ENCODE assay signal across 8 mouse cellular contexts in the genomic region with DNA sequence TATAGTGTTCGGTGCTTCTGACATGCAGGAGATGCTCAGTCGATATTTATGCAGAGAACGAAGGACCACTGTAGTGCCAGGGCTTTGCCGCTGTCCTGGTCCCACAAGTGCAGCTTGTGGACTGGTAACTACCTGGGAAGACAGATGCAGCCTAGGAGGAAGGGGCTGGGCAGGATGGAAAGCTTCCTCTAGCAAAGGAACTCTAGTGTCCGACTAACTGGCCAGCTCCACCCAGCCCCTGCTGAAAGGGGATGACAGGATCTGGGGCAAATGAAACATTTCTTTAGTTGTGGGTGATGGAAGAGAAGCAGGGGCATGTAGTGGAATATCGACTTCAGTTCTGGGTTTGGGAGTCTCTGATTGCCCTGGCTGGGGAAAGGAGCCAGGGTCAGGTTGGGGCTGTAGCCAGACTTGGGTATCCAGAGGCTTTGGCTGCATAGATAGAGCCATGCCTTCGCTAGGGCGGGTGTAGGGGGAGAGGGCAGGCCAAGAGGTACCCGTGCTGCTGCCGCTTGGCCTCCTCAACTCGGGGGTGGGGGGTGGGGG. TPM values are rescaled to one million over a fixed set of nuclear protein-coding genes. Genes with fewer than 3 reads are reported as not detected.
A peak's percentile ranks its signal among the peaks of the same experiment; 100 is the strongest.
DNase-seq lines count a peak whose midpoint lies in the region; ATAC-seq and TF ChIP-seq lines count a peak whose summit lies in the region.

No protein-coding gene starts in this region.

- 26% methylated on average over 11 of the region's 11 CpGs for WGBS in liver, embryonic 11.5 days
- 27% methylated on average over 11 of the region's 11 CpGs for WGBS in forebrain, embryonic 11.5 days
- WGBS in limb, embryonic 14.5 days, result 32% methylated on average over 10 of the region's 11 CpGs
- 29% methylated on average over 10 of the region's 11 CpGs for WGBS in stomach, embryonic 15.5 days

- H3K36me3 ChIP-seq in liver, embryonic 11.5 days (ENCODE audit: control insufficient read depth, insufficient read depth, low read length), result no peaks in the 10 kb centered on the region
- no peaks in the 10 kb centered on the region for H3K36me3 ChIP-seq in forebrain, embryonic 11.5 days (ENCODE audit: control insufficient read depth, insufficient read depth, low read length)
- no peaks in the 10 kb centered on the region for H3K36me3 ChIP-seq in limb, embryonic 14.5 days (ENCODE audit: control insufficient read depth, insufficient read depth, low read length)
- no peaks in the 10 kb centered on the region for H3K36me3 ChIP-seq in stomach, embryonic 15.5 days

- H3K9ac ChIP-seq in liver, embryonic 11.5 days (ENCODE audit: low read depth, low read length), result no peak overlapping the region
- peak overlapping the region; percentile 76; the same call in 1 of the 2 replicates for H3K9ac ChIP-seq in forebrain, embryonic 11.5 days (ENCODE audit: low read length)
- H3K9ac ChIP-seq in limb, embryonic 14.5 days (ENCODE audit: low read depth, low read length, severe bottlenecking), result peak overlapping the region; percentile 67; the same call in 1 of the 2 replicates
- H3K9ac ChIP-seq in stomach, embryonic 15.5 days, result no peak overlapping the region

- peak overlapping the region; percentile 58 for H3K4me3 ChIP-seq in liver, embryonic 11.5 days (ENCODE audit: low read depth, low read length)
- peak overlapping the region; percentile 73 for H3K4me3 ChIP-seq in forebrain, embryonic 11.5 days (ENCODE audit: low read depth, low read length)
- H3K4me3 ChIP-seq in limb, embryonic 14.5 days (replicated peaks; ENCODE audit: low read length), result peak overlapping the region; percentile 68
- H3K4me3 ChIP-seq in stomach, embryonic 15.5 days (replicated peaks), result peak overlapping the region; percentile 62

- no peak for DNase-seq in liver, embryonic 11.5 days (ENCODE audit: low spot score)
- DNase-seq in liver, result no peak
- DNase-seq in forebrain, embryonic 11.5 days (ENCODE audit: low spot score), result no peak
- DNase-seq in limb, embryonic 14.5 days (ENCODE audit: low spot score), result no peak
- DNase-seq in ovary, postnatal 10 days (ENCODE audit: low spot score), result no peak
- DNase-seq in adrenal gland, postnatal 4 days (ENCODE audit: low spot score in 2 of 2), result no peak

- peak overlapping the region; percentile 87 for H3K4me2 ChIP-seq in liver, embryonic 11.5 days
- peak overlapping the region; percentile 96 for H3K4me2 ChIP-seq in forebrain, embryonic 11.5 days (ENCODE audit: low read depth, low read length, severe bottlenecking)
- H3K4me2 ChIP-seq in limb, embryonic 14.5 days (replicated peaks; ENCODE audit: low read depth, low read length, severe bottlenecking), result peak overlapping the region; percentile 98
- peak overlapping the region; percentile 96 for H3K4me2 ChIP-seq in stomach, embryonic 15.5 days

- H3K4me1 ChIP-seq in liver, embryonic 11.5 days (replicated peaks; ENCODE audit: control insufficient read depth, insufficient read depth, low read length), result peaks cover 6% of the 10 kb centered on the region
- H3K4me1 ChIP-seq in forebrain, embryonic 11.5 days (replicated peaks; ENCODE audit: control insufficient read depth, insufficient read depth, low read length), result peaks cover 13% of the 10 kb centered on the region
- peaks cover 12% of the 10 kb centered on the region; the same call in 1 of the 2 replicates for H3K4me1 ChIP-seq in limb, embryonic 14.5 days (ENCODE audit: control insufficient read depth, insufficient read depth, low read length)
- peaks cover 7% of the 10 kb centered on the region for H3K4me1 ChIP-seq in stomach, embryonic 15.5 days

- H3K27ac ChIP-seq in liver, embryonic 11.5 days (ENCODE audit: low read depth, low read length), result no peak overlapping the region
- no peak overlapping the region for H3K27ac ChIP-seq in forebrain, embryonic 11.5 days (ENCODE audit: low read depth, low read length)
- H3K27ac ChIP-seq in limb, embryonic 14.5 days (replicated peaks; ENCODE audit: low read depth, low read length), result no peak overlapping the region
- H3K27ac ChIP-seq in stomach, embryonic 15.5 days, result no peak overlapping the region

- H3K27me3 ChIP-seq in liver, embryonic 11.5 days (replicated peaks; ENCODE audit: control insufficient read depth, insufficient read depth, low read length), result peaks cover 57% of the 10 kb centered on the region
- H3K27me3 ChIP-seq in forebrain, embryonic 11.5 days (ENCODE audit: control insufficient read depth, insufficient read depth, low read length), result no peaks in the 10 kb centered on the region; the same call in 1 of the 2 replicates
- peaks cover 16% of the 10 kb centered on the region; the same call in 1 of the 2 replicates for H3K27me3 ChIP-seq in limb, embryonic 14.5 days (ENCODE audit: control insufficient read depth, insufficient read depth, low read length)
- peaks cover 26% of the 10 kb centered on the region for H3K27me3 ChIP-seq in stomach, embryonic 15.5 days (replicated peaks)

- no peak for TF ChIP-seq POLR2A in limb, embryonic 14.5 days (IDR thresholded peaks at IDR 0.05; ENCODE audit: borderline replicate concordance, extremely low read depth, insufficient read depth, insufficient read length)

- no peaks in the 10 kb centered on the region for H3K9me3 ChIP-seq in liver, embryonic 11.5 days (ENCODE audit: control insufficient read depth, low read length)
- H3K9me3 ChIP-seq in forebrain, embryonic 11.5 days (ENCODE audit: control insufficient read depth, low read length), result no peaks in the 10 kb centered on the region
- no peaks in the 10 kb centered on the region for H3K9me3 ChIP-seq in limb, embryonic 14.5 days (ENCODE audit: control insufficient read depth, low read length)
- no peaks in the 10 kb centered on the region for H3K9me3 ChIP-seq in stomach, embryonic 15.5 days

- no peak for ATAC-seq in liver, embryonic 11.5 days (replicated peaks; ENCODE audit: low FRiP score)
- ATAC-seq in forebrain, embryonic 11.5 days (replicated peaks; ENCODE audit: low FRiP score), result peak; percentile 26
- peak; percentile 30; the same call in 1 of the 2 replicates for ATAC-seq in limb, embryonic 14.5 days (ENCODE audit: low FRiP score, low read depth)
- ATAC-seq in stomach, embryonic 15.5 days (ENCODE audit: insufficient read depth, low FRiP score, low read depth), result no peak
- no peak for ATAC-seq in monocyte, adult 5-6 weeks (replicated peaks; ENCODE audit: insufficient number of reproducible peaks, low FRiP score, low TSS enrichment, poor library complexity, severe bottlenecking)

RNA-seq across cellular contexts. Expression of a gene that starts 0.5 kb away (rescaled TPM):
- polyA plus RNA-seq in liver, embryonic 11.5 days (2014; fragmentation: Nextera tagmentation; extraction: Ambion mirVana), result 1.1 TPM in 2 replicates
- polyA plus RNA-seq in forebrain, embryonic 11.5 days (2014; fragmentation: Nextera tagmentation; extraction: Ambion mirVana), result 7.2 and 7.8 TPM in 2 replicates
- polyA plus RNA-seq in limb, embryonic 14.5 days (2012; rRNA removed), result 15.2 and 21.6 TPM in 2 replicates
- polyA plus RNA-seq in limb, embryonic 14.5 days (2014; fragmentation: Nextera tagmentation; extraction: Ambion mirVana), result 6.9 and 7.1 TPM in 2 replicates
- polyA plus RNA-seq in stomach, embryonic 15.5 days (2015; fragmentation: Nextera tagmentation; extraction: Ambion mirVana), result 5.6 and 6.1 TPM in 2 replicates
- total RNA-seq in adrenal gland, postnatal 4 days (2021), result 10 to 100 TPM; 11.2 to 12.4 TPM
- 0.19 to 0.86 TPM (median 0.21 TPM) in 3 replicates for total RNA-seq in monocyte, adult 5-6 weeks (2017)

Comparison
In these comparisons a context has a peak if more than half of its experiments do, and no peak if none do; other contexts are left out.
1. ATAC-seq: peak in forebrain, embryonic 11.5 days (single experiment) and limb, embryonic 14.5 days (single experiment); none in liver, embryonic 11.5 days (single experiment), stomach, embryonic 15.5 days (single experiment) and monocyte, adult 5-6 weeks (single experiment).
2. H3K9ac ChIP-seq: peak in forebrain, embryonic 11.5 days (single experiment) and limb, embryonic 14.5 days (single experiment); none in liver, embryonic 11.5 days (single experiment) and stomach, embryonic 15.5 days (single experiment).
3. Peak in every context shown above with its lines, with median percentiles within 50 percentile points of each other: H3K4me2 ChIP-seq and H3K4me3 ChIP-seq.